13 mouse cellular contexts compared by ENCODE assay signal in the genomic region with DNA sequence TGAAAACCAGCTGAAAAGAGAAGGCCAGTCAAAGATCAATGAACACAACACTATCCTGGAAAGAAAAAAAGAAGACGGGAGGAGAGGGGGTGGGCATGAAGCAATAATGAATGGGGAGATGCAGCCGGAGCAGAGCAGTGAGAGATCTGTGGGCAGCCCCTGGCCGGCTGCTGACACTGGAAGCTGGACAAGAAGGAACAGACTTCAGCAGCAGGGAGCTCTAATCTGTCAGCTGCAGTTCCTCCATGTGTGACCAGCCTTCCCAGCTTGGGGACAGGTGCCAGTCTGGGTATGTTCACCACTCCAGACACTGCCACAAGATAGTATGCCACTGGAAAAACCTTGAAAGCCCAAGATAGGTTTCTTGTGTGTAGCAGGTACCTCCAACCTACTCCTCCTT.
"Had no signal": no experiment of that assay in that cellular context is flagged by ENCODE, and none has a peak within 500 bp of the region (broad histone marks: within the 10 kb centered on the region; RNA-seq: fewer than 3 reads in every experiment).

No protein-coding gene starts in this region.

- H3K9ac ChIP-seq: limb, embryonic 15.5 days; liver, embryonic 12.5 days; lung, embryonic 14.5 days; neural tube, embryonic 15.5 days had no signal

- H3K36me3 ChIP-seq: limb, embryonic 15.5 days; liver, embryonic 12.5 days; neural tube, embryonic 15.5 days had no signal

- H3K4me1 ChIP-seq: liver, embryonic 12.5 days had no signal

- H3K4me3 ChIP-seq: limb, embryonic 15.5 days; liver, embryonic 12.5 days; myocyte; neural tube, embryonic 15.5 days had no signal

- H3K4me2 ChIP-seq: limb, embryonic 15.5 days; liver, embryonic 12.5 days; lung, embryonic 14.5 days; midbrain, embryonic 11.5 days; neural tube, embryonic 15.5 days had no signal

- ATAC-seq: liver, embryonic 12.5 days had no signal

- DNase-seq: kidney, adult 9 months; kidney, postnatal 36 days; lung, embryonic 14.5 days; lung, postnatal 10 days; lung, postnatal 4 days; thymus, postnatal 4 days had no signal

- H3K27me3 ChIP-seq: liver, embryonic 12.5 days; neural tube, embryonic 15.5 days had no signal

- H3K27ac ChIP-seq: kidney, postnatal 0 days; limb, embryonic 15.5 days; liver, embryonic 12.5 days; neural tube, embryonic 15.5 days; stomach, postnatal 0 days had no signal

- H3K9me3 ChIP-seq: limb, embryonic 15.5 days; liver, embryonic 12.5 days; neural tube, embryonic 15.5 days had no signal
